Mouse (Mus musculus) CD4-positive, CD25-positive, alpha-beta regulatory T cell, adult 2 months (primary cell): Measurements from ENCODE around the gene Pax7.
A peak's percentile ranks its signal among the peaks of the same experiment; 100 is the strongest.

Source experiments
- DNase-seq: peaks from one replicate; pipeline ENCODE4 v3.0.0-alpha.2; 2012; ENCODE audit warnings: low read depth, low spot score

Gene Pax7

DNA sequence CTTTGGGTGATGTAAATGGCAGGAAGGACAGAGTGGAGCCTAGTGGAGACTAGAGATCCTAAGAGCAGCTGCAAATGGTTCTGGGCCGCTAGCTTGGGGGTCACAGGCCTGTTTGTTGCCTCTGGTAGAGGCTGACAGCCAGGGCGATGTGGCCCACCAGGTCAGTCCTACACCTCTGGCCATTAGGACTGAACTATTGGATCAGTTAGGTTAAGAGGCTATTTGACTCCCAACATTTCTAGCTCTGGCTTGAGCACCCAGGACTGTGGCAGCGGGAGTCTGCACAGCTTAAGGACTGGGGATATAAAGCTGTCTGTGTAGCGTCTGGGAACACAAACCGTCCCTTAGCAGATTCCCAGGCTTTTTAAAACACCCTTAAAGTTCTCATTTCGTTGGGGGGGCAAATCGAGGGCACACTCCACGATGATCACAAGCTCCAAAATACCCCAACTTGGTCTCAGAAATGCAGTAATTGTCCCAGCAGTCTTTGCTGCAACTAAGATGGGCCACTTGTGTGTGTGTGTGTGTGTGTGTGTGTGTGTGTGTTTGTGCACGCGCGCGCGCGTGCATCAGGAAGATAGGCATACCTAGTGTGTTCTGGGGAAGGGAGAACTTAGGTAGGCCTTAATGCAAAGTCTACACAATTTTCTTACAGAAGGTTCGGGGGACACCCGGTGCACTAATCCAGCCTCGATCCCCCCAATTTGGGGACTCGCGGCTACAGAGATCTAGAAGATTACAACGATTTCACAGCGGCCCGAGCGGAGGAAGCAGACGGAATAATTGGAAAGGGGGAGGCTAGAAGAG, 2.5 kb downstream of the Pax7 start:
- no peak for DNase-seq

DNA sequence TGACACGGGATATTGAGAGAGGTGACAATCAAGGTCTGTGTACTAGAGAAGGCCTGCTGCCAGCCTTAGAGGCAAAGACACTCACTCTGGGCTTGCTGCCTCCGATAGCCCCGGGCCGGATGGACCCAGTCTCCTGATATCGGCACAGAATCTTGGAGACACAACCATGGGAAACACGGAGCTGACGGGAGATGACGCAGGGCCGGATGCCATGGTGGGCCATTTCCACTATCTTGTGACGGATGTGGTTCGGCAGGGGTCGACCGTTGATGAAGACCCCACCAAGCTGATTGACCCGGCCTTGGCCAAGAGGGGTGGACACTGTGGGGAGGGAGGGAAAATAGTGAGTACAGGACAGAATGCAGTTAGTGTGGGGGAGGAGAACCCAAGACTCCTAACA, 3.3 kb downstream of the Pax7 start:
- no peak for DNase-seq

DNA sequence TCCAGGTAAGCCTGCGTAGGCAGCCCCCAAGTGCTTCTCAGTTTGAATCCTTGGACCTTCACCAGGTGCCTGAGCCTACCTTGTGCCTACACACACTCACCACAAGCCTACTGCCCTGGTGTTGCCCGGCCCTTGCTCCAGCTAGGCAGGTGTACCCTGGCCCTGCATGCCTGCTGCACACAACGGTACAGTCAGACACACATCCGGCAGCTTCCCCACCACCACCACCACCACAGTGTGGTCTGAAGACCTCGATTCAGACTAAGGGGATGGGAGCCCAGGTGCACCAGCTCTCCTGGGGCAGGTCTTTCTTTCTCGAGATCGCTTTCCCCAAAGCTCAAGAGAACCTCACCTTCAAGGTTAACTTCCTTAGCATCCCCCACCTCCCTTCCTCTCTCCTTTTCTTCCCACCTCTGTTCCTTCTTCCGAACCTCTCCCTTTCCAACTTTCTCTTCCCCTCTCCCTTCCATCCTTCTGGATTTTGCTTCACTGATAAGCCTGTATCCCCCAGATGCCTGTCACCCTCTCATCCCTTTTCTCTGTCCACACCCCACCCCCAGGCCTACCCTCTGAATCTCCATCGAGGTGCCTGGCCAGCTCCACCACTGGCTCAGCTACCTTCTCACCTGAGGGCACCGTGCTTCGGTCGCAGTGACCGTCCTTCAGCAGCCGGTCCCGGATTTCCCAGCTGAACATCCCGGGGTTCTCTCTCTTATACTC, 4.3 kb downstream of the Pax7 start:
- no peak for DNase-seq

DNA sequence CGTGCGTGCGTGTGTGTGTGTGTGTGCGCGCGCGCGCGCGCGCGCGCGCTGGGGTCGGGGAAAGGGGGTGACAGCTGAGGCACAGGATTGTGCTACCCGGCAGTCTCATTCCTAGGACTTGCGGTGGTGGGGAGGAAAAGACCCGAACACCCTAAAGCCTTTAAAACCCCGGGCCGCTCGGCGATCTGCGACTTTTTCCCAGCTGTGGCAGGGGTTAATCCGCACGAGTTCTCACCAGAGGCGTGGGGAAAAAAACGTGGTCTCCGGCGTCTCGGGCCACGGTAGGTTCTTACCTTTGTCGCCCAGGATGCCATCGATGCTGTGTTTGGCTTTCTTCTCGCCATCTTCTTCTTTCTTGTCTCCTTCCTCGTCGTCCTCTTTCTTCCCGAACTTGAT, 5.0 kb downstream of the Pax7 start:
- no peak for DNase-seq

DNA sequence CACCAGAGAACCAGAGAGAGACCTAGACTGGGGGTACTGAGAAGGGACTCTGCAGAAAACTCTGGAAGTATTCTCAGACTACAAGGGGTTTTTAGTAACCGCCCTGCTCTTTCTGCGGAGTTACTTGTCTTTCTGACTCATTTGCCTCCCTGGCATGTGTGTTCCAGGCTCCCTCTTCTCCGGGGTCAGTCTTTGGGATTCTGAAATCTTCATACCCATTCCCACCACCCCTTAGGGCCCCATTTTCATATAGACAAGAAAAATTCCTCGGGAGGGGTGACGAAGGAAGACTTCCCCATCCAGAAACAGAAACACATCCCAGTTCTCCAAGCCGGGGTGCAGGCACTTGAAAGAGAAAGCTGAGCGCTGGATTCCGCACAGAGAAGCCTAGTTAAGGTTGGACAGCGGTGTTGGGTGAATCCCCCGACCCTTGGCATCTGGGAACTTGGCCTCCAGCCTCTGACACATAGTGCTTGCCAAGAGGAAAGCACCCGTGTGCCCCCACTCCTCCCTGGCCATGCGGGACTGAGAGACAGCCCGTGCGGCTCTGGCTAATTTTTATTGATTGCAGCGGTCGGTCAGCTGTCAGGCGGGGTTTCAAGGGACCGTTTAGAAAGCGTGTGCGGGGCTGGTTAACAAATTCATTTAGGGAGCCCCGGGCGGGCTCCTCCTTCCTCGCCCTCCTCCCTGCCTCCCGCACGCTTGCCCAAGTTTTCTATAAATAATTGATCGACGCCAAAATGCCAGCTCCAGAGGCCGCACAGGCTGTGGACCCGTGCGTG, 5.6 kb downstream of the Pax7 start:
- no peak for DNase-seq

DNA sequence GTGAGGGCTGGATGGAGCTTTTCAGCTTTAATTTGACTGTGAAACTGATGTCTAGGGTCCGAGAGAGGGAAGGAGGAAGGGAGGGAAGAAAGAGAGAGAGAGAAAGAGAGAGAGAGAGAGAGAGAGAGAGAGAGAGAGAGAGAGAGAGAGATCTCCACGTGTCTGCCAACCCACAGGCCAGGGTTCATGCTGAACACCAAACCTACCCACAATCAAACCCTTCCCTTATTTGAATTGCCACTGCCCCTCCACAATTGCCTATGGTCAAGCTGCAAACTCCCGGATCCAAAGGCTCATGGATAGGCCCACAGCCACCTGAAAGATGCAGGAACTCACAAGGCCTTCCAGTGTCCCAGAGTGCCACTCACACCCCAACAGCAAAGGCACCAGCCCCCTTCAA, 7.1 kb downstream of the Pax7 start:
- no peak for DNase-seq

DNA sequence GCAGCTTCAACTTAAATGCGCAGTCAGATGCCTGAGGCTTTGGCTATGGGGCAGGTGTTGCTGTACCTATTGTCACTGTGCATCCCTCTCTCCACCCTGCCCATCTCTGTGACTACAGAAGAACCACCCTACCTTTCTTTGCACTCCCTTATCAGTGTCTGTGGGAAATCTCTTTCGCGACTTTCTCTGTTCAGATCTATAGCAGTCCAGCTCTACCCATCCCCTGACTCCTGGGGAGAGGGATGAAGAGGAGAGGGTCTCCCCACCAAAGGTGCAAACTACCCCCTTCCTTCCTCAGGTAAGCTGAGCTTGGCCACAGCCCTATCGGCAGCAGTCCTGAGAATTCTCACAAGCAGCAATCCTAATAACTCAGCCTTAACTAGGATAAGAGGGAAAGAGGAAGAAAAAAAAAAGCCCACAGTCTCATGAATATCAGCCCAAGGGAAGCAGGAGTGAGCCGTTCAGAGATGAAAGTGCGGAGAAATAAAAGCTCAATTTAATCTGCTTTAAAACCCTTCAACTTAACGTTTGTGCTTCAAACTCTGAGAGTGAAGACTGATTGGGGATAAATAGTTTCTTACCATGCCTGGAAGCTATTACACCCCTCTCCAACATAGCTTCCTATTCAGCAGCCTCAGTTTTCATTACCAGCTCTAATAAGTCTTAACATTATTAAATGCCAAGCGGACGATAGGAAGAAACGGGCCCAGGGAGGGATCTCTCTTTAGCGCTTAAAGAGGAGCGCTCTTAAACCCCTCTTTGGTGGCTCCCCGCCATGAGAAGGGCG, 7.8 kb downstream of the Pax7 start:
- DNase-seq: no peak

DNA sequence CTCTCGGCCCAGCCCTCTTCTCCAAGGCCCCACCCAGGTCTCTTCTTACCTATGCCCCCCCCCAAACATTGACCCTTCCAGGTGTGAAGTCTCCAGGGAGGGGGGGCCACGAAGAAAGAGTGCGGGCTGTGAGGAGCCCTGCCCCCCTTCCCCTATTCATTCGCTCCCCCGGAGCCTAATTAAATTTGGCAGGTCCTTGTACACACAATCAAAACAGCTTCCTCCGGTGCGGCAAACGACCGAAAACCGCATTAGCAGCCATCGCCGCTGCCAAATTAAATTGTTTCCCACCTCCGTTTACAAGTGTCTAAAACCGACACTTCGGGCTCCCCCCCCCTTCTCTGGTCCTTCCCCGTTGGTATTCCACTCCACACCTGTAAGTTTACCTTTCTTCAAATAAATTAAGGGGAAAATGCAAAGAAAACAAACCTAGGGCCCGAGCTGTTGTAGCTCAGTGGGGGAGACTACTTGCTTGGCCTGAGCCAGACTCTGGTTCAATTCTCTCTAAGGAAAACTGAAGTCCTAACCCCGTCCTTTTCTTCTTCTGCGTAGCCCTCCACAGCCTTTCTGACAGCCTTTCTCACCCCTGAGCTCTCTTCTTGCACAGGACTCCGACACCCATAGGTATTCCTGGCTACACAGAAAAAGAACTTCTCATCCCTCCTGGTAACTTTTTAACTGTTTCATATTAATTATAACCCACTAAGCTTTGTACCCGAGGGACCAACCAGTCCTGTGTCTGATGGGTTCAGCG, 8.6 kb downstream of the Pax7 start:
- no peak for DNase-seq

DNA sequence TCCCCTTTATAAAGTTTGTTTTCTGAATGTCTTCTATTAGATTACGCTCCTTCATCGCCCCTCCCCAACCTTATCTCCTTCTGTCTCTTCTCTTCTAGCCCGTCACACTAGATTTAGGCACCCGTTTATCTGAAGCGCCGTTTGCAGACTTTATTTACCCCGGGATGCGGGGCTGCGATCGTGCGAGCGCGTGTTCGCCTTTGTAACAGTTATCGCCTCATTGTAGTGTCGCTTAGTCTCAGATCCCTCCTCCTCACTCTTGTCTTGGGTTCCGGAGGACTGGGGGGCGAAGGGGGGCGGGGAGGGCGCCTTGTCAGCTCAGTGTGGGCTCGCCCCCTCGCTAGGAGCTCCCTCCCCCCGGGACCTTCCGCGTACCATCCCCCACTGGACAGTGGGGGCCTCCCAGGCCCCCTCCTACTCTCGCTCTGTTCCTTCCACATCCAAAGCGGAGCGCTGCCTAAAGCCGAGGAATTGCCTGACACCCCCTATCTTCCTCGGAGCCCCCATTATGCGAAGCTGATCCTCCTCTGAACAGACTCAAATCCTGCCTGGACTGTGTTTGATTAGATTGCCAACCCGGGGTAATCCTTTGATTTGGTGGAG, 9.4 kb downstream of the Pax7 start:
- no peak for DNase-seq

DNA sequence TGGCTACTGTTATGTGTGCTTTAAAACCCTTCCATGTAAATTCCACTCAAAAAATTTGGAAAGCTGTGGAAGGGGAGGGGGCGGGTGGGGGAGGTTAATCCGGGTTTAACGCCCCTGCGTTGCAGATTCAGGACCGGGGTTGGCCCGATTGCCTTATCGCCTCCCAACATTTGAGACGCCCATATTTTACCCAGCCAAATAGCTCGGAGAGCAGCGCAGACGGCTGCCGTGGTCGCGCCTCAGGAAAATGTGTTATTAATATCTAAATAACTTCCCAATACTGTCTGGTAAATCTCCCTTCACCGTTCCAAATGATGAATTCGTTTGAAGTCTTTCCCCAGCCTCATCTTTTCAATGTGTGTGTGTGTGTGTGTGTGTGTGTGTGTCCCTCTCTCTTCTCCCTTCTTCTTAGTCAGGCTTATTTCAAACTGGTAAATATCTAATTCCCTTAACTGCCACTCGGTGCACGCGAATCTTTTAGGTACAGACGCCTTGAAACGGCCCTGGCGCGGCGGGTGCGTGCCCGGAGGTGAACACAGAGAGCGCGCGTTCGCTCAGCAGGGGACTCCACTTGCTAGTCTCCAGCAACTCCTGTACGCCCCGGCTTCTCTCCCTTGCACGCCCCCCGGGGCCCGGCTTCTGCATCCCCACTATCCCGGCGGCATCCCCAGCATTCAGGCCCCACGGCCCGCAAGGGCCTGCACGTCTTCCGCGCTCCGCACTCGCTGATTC, 10.0 kb downstream of the Pax7 start:
- peak; percentile 13 for DNase-seq

DNA sequence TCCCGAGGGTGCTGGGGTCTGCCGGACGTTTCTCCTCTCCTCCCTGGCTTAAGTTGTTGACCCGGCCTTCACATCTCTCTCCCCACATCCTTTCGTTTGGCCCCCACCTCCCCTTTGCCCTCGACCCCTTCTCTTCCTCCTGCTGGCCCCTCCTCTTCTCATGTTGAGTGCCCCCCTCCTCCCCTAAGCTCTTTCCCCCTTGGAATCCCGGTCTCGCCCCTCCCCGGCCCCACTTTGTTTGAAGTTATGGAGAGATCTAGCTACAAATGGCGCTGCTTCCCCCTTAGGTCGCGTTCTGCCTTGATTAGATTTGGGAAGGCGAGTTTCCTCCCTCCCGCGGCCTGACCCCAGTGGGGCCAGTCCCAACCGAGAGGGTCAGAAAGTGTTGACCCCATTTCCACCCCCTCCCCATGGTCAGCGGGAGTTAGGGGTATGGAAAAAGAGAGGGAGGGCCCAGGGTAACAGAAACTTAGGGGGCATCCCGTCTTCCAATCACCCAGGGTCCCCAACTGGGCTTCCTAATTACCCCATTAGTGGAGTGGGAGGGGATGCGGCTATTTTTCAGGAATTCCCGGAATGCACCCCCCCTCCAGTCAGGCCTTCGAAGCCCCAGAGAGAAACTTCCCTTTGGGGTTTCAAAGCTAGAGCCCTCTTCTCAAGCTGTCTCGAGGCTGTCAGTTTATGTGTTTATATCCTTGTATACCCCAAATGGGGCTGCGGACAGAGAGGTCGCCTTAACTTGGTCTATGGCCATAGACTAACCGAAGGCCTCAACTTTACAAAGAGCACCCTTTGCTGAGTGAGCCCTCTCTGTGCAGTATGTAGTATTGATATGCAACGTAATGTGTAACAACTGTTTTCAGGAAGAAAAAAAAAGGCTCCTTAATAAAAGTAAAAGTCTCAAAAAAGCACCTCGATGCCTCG, 10.9 kb downstream of the Pax7 start:
- DNase-seq: no peak

DNA sequence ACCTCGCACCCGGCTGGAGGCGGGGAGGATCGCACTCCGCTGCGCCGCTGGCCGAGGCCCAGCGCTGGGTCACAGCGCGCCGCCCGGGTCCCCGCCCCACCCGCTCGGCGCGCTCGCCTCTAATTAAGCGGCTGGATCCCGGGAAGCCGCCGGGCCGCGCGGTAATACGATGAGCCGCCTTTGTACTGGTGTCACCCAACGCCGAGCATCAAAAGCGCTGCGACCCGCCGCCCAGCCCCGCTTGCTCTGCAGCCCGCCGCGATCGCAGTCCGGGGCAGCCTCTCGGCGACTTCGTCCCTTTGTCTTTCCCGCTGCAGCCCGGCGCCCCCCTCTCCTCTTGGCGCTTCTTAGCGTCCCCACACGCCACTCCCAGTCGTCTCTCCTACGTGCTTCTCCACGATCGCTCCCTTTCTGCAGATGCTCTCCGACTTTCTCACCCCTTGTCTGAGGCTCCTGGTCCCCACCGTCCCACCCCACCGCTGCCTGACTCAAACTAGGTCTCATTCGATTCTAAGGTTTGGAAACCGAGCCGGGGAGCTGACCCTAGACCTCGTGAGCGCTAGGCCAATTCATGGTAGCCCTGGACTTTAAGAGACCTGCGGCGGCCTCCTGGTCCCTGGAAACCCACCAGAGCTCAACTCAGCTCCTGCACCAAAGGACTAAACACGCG, 11.7 kb downstream of the Pax7 start:
- DNase-seq: peak; percentile 12

DNA sequence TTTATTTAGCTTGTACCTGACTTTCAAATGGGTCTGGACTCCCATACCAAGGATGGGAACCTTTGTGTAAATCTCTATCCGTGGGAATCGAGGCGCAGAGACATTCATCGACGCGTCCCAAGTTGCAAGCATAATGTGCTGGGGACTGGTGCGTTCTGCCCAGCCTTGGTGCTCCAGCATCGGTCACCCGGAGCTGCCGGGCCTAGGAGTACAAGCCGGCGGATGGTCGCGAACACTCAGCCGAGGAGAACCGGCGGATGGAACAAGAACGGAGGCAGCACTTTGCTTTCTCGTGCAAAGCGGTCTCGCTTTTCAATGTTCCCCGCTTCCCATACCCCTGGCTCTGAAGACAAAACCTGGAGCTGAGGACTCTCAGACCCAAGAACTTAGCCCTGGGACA, 12.3 kb downstream of the Pax7 start:
- DNase-seq: peak; percentile 4

DNA sequence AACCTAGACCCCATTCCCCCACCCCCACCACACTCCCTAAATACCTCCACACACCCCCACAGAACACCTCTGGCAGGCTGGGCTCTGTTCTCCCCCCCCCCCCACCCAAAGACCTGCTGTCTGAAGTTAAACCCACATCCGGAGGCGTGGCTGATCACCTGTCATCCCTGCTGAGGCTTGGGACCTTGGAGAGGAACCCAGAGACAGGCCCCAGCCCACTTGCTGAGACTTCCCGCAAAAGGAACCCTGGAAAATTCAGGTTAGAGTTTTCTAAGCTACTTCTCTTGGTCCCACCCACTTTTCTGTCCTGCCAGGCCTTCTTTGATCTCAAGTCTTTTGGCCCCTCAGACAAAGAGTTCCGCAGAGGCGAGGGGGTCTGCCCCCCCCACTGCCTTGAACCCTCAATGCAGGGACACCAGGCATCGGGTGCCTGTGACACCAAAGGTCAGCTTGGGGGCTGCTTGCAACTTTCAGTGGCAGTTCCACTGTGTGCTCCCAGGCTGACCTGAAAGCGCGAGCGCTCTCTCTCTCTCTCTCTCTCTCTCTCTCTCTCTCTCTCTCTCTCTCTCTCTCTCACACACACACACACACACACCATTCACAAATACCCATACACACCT, 13.8 kb downstream of the Pax7 start:
- peak; percentile 52 for DNase-seq

DNA sequence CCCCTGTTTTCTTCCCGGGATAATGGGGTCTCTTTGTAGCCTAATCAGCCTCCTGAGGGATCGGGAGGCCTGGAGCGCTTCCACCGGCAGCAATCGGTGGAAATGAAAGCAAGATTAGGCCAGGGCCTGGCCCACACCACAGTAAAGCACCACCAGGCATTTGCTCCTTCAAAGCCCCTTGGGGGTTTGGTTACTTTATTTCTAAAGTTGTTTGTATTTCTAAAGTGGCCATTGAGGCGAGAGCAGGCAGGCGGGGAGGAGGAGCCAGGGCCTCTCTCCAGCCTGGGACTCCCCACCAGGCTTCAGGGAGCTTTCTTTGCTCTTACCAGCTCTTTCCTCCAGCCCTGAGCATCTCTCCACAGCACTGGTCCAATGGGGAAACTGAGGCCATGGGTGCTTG, 15.2 kb downstream of the Pax7 start:
- DNase-seq: no peak

DNA sequence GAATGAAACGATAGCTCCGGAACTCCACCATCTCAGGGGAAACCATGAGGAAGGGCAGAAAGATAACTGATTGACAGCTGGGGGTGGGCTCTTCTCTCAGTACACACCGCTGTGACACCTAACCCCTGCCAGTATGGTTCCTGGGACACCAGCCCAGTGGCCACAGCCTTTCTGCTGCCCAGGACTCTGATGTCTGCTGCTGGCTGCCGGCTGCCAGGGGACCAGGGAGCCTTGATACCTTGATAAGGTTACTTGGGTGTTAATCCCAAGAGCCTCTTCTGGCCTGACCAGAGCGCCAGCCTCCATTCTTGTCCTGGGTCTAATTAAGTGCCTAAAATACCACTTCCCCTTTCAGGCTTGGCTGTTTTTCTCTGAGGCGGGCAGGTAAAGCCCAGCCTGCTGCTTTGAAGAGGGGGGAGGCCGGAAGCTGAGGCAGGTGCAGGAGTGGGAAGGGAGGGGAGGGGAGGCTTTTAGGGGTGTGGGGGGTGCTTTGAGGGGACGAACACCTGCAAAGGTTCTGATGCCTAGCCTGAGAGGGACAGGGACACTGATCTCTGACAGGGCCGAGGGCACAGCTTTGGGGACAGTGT, 19.9 kb downstream of the Pax7 start:
- DNase-seq: peak; percentile 26

DNA sequence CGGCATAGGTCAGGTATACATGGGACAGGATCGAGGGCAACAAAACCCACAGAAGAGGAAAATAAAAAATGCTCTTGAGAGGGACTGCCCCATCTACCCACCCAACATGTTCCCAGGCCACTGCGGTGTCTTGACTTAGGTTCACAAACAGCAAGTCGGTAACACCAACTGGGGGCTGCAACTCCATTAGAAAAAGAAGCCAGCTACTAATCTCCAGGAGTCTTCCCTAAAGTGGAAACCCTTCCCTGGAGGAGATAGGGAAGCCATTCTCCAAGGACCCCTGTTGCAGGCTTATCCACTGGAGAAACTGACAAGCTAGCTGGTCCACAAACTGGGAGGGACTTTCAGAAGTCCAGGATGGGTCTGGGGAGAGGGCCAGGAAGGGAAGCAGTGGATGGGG, 21.4 kb downstream of the Pax7 start:
- DNase-seq: no peak
